Mouse (Mus musculus): ENCODE results near the gene Myoc. TPM values are rescaled to one million over a fixed set of nuclear protein-coding genes. Genes with fewer than 3 reads are reported as not detected.
A peak's percentile ranks its signal among the peaks of the same experiment; 100 is the strongest.
"Not testable (repeated sequence)": the region's sequence is repeated elsewhere in the genome, so short reads cannot be mapped to it uniquely, and the experiment has no call there.

Myoc gene
- polyA plus RNA-seq, 1 experiment from 2014 or later = not detected

- no peak overlapping the region for H3K9ac ChIP-seq (replicated peaks)
- WGBS = 46% methylated on average over 7 of the region's 7 CpGs
Observed at GRCm38 (mm10) chr1:162625229-162625628, 13.7 kb upstream of the Myoc start.

GRCm38 (mm10) chr1:162627821-162628220 lies 11.1 kb upstream of the Myoc start:
- not testable (repeated sequence) for H3K4me2 ChIP-seq (replicated peaks)

More at GRCm38 (mm10) chr1:162625229-162625628, 13.7 kb upstream of the Myoc start:
- H3K4me1 ChIP-seq = 0 out of 2 replicates have a peak, but pooled peaks cover 5% of the 10 kb centered on the region
- no peak for ATAC-seq (replicated peaks)
- H3K27me3 ChIP-seq = no peaks in the 10 kb centered on the region
- no peaks in the 10 kb centered on the region for H3K9me3 ChIP-seq
- no peak overlapping the region for H3K27ac ChIP-seq (replicated peaks)
- no peak overlapping the region for H3K4me3 ChIP-seq
- H3K4me2 ChIP-seq (replicated peaks) = no peak overlapping the region
- H3K36me3 ChIP-seq = no peaks in the 10 kb centered on the region

GRCm38 (mm10) chr1:162628326-162628725 lies 10.6 kb upstream of the Myoc start:
- H3K27me3 ChIP-seq; H3K9me3 ChIP-seq; H3K9ac ChIP-seq (replicated peaks); H3K36me3 ChIP-seq; H3K4me1 ChIP-seq; ATAC-seq (replicated peaks); H3K4me3 ChIP-seq; H3K27ac ChIP-seq (replicated peaks); H3K4me2 ChIP-seq (replicated peaks): not testable (repeated sequence)
- 95% methylated on average over 15 of the region's 15 CpGs for WGBS

More at GRCm38 (mm10) chr1:162627821-162628220, 11.1 kb upstream of the Myoc start:
- 78% methylated on average over 4 of the region's 4 CpGs for WGBS
- not testable (repeated sequence) for H3K9me3 ChIP-seq; H3K4me3 ChIP-seq; H3K27ac ChIP-seq (replicated peaks); H3K27me3 ChIP-seq; ATAC-seq (replicated peaks); H3K4me1 ChIP-seq; H3K9ac ChIP-seq (replicated peaks); H3K36me3 ChIP-seq

- not testable (repeated sequence) for ATAC-seq (replicated peaks)
Observed at GRCm38 (mm10) chr1:162635291-162635931, 3.5 kb upstream of the Myoc start.

GRCm38 (mm10) chr1:162636516-162636915 lies 2.4 kb upstream of the Myoc start:
- Histone ChIP-seq H3K36me3 (no peaks in the 10 kb centered on the region), H3K9ac (replicated peaks) (no peak overlapping the region), H3K27ac (replicated peaks) (no peak overlapping the region), H3K4me3 (no peak overlapping the region), H3K9me3 (no peaks in the 10 kb centered on the region), H3K27me3 (no peaks in the 10 kb centered on the region), H3K4me1 (peaks cover 5% of the 10 kb centered on the region; the same call in 1 of the 2 replicates), H3K4me2 (replicated peaks) (no peak overlapping the region)
- WGBS = 66% methylated on average over 3 of the region's 3 CpGs
- ATAC-seq (replicated peaks) = no peak

More at GRCm38 (mm10) chr1:162635291-162635931, 3.5 kb upstream of the Myoc start:
- H3K4me2 ChIP-seq (replicated peaks); H3K9me3 ChIP-seq; H3K27me3 ChIP-seq; H3K36me3 ChIP-seq; H3K4me3 ChIP-seq; H3K4me1 ChIP-seq; H3K9ac ChIP-seq (replicated peaks); H3K27ac ChIP-seq (replicated peaks): not testable (repeated sequence)
- 55% methylated on average over 1 of the region's 1 CpGs for WGBS

GRCm38 (mm10) chr1:162638535-162638934 lies 420 bp upstream of the Myoc start:
- Histone ChIP-seq H3K9me3 (no peaks in the 10 kb centered on the region), H3K27me3 (no peaks in the 10 kb centered on the region), H3K4me1 (peaks cover 5% of the 10 kb centered on the region; the same call in 1 of the 2 replicates), H3K4me2 (replicated peaks) (no peak overlapping the region), H3K4me3 (no peak overlapping the region), H3K36me3 (no peaks in the 10 kb centered on the region), H3K9ac (replicated peaks) (no peak overlapping the region), H3K27ac (replicated peaks) (no peak overlapping the region)
- no peak for ATAC-seq (replicated peaks)
- 90% methylated on average over 4 of the region's 4 CpGs for WGBS

- WGBS = 92% methylated on average over 1 of the region's 1 CpGs
- Histone ChIP-seq H3K4me3 (no peak overlapping the region), H3K4me2 (replicated peaks) (no peak overlapping the region), H3K9ac (replicated peaks) (no peak overlapping the region), H3K36me3 (no peaks in the 10 kb centered on the region), H3K4me1 (peaks cover 5% of the 10 kb centered on the region; the same call in 1 of the 2 replicates), H3K27ac (replicated peaks) (no peak overlapping the region), H3K27me3 (no peaks in the 10 kb centered on the region), H3K9me3 (no peaks in the 10 kb centered on the region)
- no peak for ATAC-seq (replicated peaks)
Observed at GRCm38 (mm10) chr1:162639861-162640260, 906 bp downstream of the Myoc start.

- Histone ChIP-seq H3K27me3 (no peaks in the 10 kb centered on the region), H3K9me3 (no peaks in the 10 kb centered on the region), H3K4me2 (replicated peaks) (no peak overlapping the region), H3K9ac (replicated peaks) (no peak overlapping the region), H3K36me3 (no peaks in the 10 kb centered on the region), H3K4me3 (no peak overlapping the region), H3K27ac (replicated peaks) (no peak overlapping the region), H3K4me1 (no peaks in the 10 kb centered on the region)
- 59% methylated on average over 3 of the region's 3 CpGs for WGBS
- no peak for ATAC-seq (replicated peaks)
Observed at GRCm38 (mm10) chr1:162642591-162642990, 3.6 kb downstream of the Myoc start.

GRCm38 (mm10) chr1:162643752-162644151 lies 4.8 kb downstream of the Myoc start:
- H3K9me3 ChIP-seq = no peaks in the 10 kb centered on the region
- H3K4me1 ChIP-seq = no peaks in the 10 kb centered on the region
- H3K4me3 ChIP-seq = no peak overlapping the region
- H3K36me3 ChIP-seq = no peaks in the 10 kb centered on the region
- no peaks in the 10 kb centered on the region for H3K27me3 ChIP-seq
- no peak overlapping the region for H3K27ac ChIP-seq (replicated peaks)
- H3K9ac ChIP-seq (replicated peaks) = no peak overlapping the region
- peak; percentile 73 for ATAC-seq (replicated peaks)
- 26% methylated on average over 4 of the region's 4 CpGs for WGBS
- no peak overlapping the region for H3K4me2 ChIP-seq (replicated peaks)

GRCm38 (mm10) chr1:162646083-162646686 lies 7.2 kb downstream of the Myoc start:
- H3K36me3 ChIP-seq = no peaks in the 10 kb centered on the region
- WGBS = 81% methylated on average over 10 of the region's 10 CpGs
- no peak overlapping the region for H3K27ac ChIP-seq (replicated peaks)
- no peak overlapping the region for H3K9ac ChIP-seq (replicated peaks)
- ATAC-seq (replicated peaks) = no peak
- H3K4me3 ChIP-seq = no peak overlapping the region
- no peaks in the 10 kb centered on the region for H3K9me3 ChIP-seq
- no peak overlapping the region for H3K4me2 ChIP-seq (replicated peaks)
- H3K4me1 ChIP-seq = no peaks in the 10 kb centered on the region
- H3K27me3 ChIP-seq = no peaks in the 10 kb centered on the region

GRCm38 (mm10) chr1:162648416-162648815 lies 9.5 kb downstream of the Myoc start:
- no peaks in the 10 kb centered on the region for H3K27me3 ChIP-seq
- WGBS = 94% methylated on average over 14 of the region's 14 CpGs
- no peak for ATAC-seq (replicated peaks)
- H3K4me3 ChIP-seq = no peak overlapping the region
- no peak overlapping the region for H3K9ac ChIP-seq (replicated peaks)
- H3K36me3 ChIP-seq = no peaks in the 10 kb centered on the region
- no peak overlapping the region for H3K27ac ChIP-seq (replicated peaks)
- no peaks in the 10 kb centered on the region for H3K4me1 ChIP-seq
- no peaks in the 10 kb centered on the region for H3K9me3 ChIP-seq
- no peak overlapping the region for H3K4me2 ChIP-seq (replicated peaks)

GRCm38 (mm10) chr1:162658119-162658518 lies 19.2 kb downstream of the Myoc start, which contains the start of gene Myocos:
Gene Myocos (minus strand): TSS chr1:162658219.
- no peak for ATAC-seq (replicated peaks)
- H3K27ac ChIP-seq (replicated peaks) = no peak within 1 kb of the TSS
- H3K9ac ChIP-seq (replicated peaks) = no peak within 1 kb of the TSS
- no peaks in the 10 kb centered on the region for H3K36me3 ChIP-seq
- no peaks in the 10 kb centered on the region for H3K27me3 ChIP-seq
- 92% methylated on average over 7 of the region's 7 CpGs for WGBS
- no peaks in the 10 kb centered on the region for H3K4me1 ChIP-seq
- H3K4me3 ChIP-seq = no peak within 1 kb of the TSS
- no peaks in the 10 kb centered on the region for H3K9me3 ChIP-seq
- H3K4me2 ChIP-seq (replicated peaks) = no peak within 1 kb of the TSS

Data from forebrain, embryonic 15.5 days (tissue).